Mouse (Mus musculus): ENCODE data around the gene Fbxl2. TPM values are rescaled to one million over a fixed set of nuclear protein-coding genes. Genes with fewer than 3 reads are reported as not detected.

Gene Fbxl2
- polyA plus RNA-seq, 1 experiment from 2014 or later: 2.7 TPM

- H3K4me1 ChIP-seq (ENCODE audit: control insufficient read depth, insufficient read depth, low read length): no peaks in the 10 kb centered on the region
- no peak overlapping the region for H3K9ac ChIP-seq (ENCODE audit: low read length)
- H3K4me3 ChIP-seq (ENCODE audit: low read depth, low read length): no peak overlapping the region
- WGBS: 26% methylated on average over 18 of the region's 18 CpGs
- ATAC-seq (ENCODE audit: insufficient number of reproducible peaks, low FRiP score, low TSS enrichment, low read depth) (peak; percentile 63; the same call in 1 of the 2 replicates), DNase-seq (ENCODE audit: low spot score) (peak; percentile 93)
- H3K4me2 ChIP-seq (ENCODE audit: low read depth, severe bottlenecking): peak overlapping the region; percentile 20; the same call in 1 of the 2 replicates
- no peaks in the 10 kb centered on the region for H3K27me3 ChIP-seq (ENCODE audit: control insufficient read depth, insufficient read depth, low read length)
- H3K9me3 ChIP-seq (ENCODE audit: control insufficient read depth, low read length): no peaks in the 10 kb centered on the region
- no peak overlapping the region for H3K27ac ChIP-seq (replicated peaks; ENCODE audit: low read depth, low read length)
- H3K36me3 ChIP-seq (ENCODE audit: control insufficient read depth, insufficient read depth, low read length): no peaks in the 10 kb centered on the region
Measured at GRCm38 (mm10) chr9:113990547-113991248, 55.3 kb downstream of the Fbxl2 start.

- Histone ChIP-seq H3K36me3 (ENCODE audit: control insufficient read depth, insufficient read depth, low read length) (no peaks in the 10 kb centered on the region), H3K27ac (replicated peaks; ENCODE audit: low read depth, low read length) (no peak overlapping the region), H3K4me3 (ENCODE audit: low read depth, low read length) (no peak overlapping the region), H3K4me1 (ENCODE audit: control insufficient read depth, insufficient read depth, low read length) (no peaks in the 10 kb centered on the region), H3K9ac (ENCODE audit: low read length) (no peak overlapping the region), H3K4me2 (ENCODE audit: low read depth, severe bottlenecking) (no peak overlapping the region), H3K27me3 (ENCODE audit: control insufficient read depth, insufficient read depth, low read length) (no peaks in the 10 kb centered on the region), H3K9me3 (ENCODE audit: control insufficient read depth, low read length) (no peaks in the 10 kb centered on the region)
- 84% methylated on average over 13 of the region's 13 CpGs for WGBS
- ATAC-seq (ENCODE audit: insufficient number of reproducible peaks, low FRiP score, low TSS enrichment, low read depth) (no peak), DNase-seq (ENCODE audit: low spot score) (no peak)
Measured at GRCm38 (mm10) chr9:113984946-113985620, 60.9 kb downstream of the Fbxl2 start.

GRCm38 (mm10) chr9:113982883-113983670, 62.9 kb downstream of the Fbxl2 start:
- Histone ChIP-seq H3K36me3 (ENCODE audit: control insufficient read depth, insufficient read depth, low read length) (no peaks in the 10 kb centered on the region), H3K4me1 (ENCODE audit: control insufficient read depth, insufficient read depth, low read length) (no peaks in the 10 kb centered on the region), H3K9me3 (ENCODE audit: control insufficient read depth, low read length) (no peaks in the 10 kb centered on the region), H3K27ac (replicated peaks; ENCODE audit: low read depth, low read length) (no peak overlapping the region), H3K27me3 (ENCODE audit: control insufficient read depth, insufficient read depth, low read length) (no peaks in the 10 kb centered on the region), H3K9ac (ENCODE audit: low read length) (no peak overlapping the region), H3K4me3 (ENCODE audit: low read depth, low read length) (no peak overlapping the region), H3K4me2 (ENCODE audit: low read depth, severe bottlenecking) (no peak overlapping the region)
- 84% methylated on average over 11 of the region's 11 CpGs for WGBS
- DNase-seq (ENCODE audit: low spot score): no peak
- ATAC-seq (ENCODE audit: insufficient number of reproducible peaks, low FRiP score, low TSS enrichment, low read depth): no peak

- Histone ChIP-seq H3K9ac (ENCODE audit: low read length) (no peak overlapping the region), H3K9me3 (ENCODE audit: control insufficient read depth, low read length) (no peaks in the 10 kb centered on the region), H3K27ac (replicated peaks; ENCODE audit: low read depth, low read length) (no peak overlapping the region), H3K4me1 (ENCODE audit: control insufficient read depth, insufficient read depth, low read length) (no peaks in the 10 kb centered on the region), H3K36me3 (ENCODE audit: control insufficient read depth, insufficient read depth, low read length) (no peaks in the 10 kb centered on the region), H3K4me2 (ENCODE audit: low read depth, severe bottlenecking) (no peak overlapping the region), H3K4me3 (ENCODE audit: low read depth, low read length) (no peak overlapping the region), H3K27me3 (ENCODE audit: control insufficient read depth, insufficient read depth, low read length) (no peaks in the 10 kb centered on the region)
- DNase-seq (ENCODE audit: low spot score) (no peak), ATAC-seq (ENCODE audit: insufficient number of reproducible peaks, low FRiP score, low TSS enrichment, low read depth) (no peak)
- 80% methylated on average over 2 of the region's 2 CpGs for WGBS
Measured at GRCm38 (mm10) chr9:113982451-113982850, 63.5 kb downstream of the Fbxl2 start.

- WGBS: 81% methylated on average over 16 of the region's 16 CpGs
- Histone ChIP-seq H3K36me3 (ENCODE audit: control insufficient read depth, insufficient read depth, low read length) (no peaks in the 10 kb centered on the region; the same call in 1 of the 2 replicates), H3K27me3 (ENCODE audit: control insufficient read depth, insufficient read depth, low read length) (no peaks in the 10 kb centered on the region), H3K9me3 (ENCODE audit: control insufficient read depth, low read length) (no peaks in the 10 kb centered on the region), H3K27ac (replicated peaks; ENCODE audit: low read depth, low read length) (no peak overlapping the region), H3K4me3 (ENCODE audit: low read depth, low read length) (no peak overlapping the region), H3K9ac (ENCODE audit: low read length) (no peak overlapping the region), H3K4me1 (ENCODE audit: control insufficient read depth, insufficient read depth, low read length) (no peaks in the 10 kb centered on the region), H3K4me2 (ENCODE audit: low read depth, severe bottlenecking) (no peak overlapping the region)
- DNase-seq (ENCODE audit: low spot score) (no peak), ATAC-seq (ENCODE audit: insufficient number of reproducible peaks, low FRiP score, low TSS enrichment, low read depth) (no peak)
Measured at GRCm38 (mm10) chr9:113981099-113981880, 64.7 kb downstream of the Fbxl2 start.

GRCm38 (mm10) chr9:113979356-113979755, 66.6 kb downstream of the Fbxl2 start:
- Histone ChIP-seq H3K4me3 (ENCODE audit: low read depth, low read length) (no peak overlapping the region), H3K36me3 (ENCODE audit: control insufficient read depth, insufficient read depth, low read length) (peaks cover 3% of the 10 kb centered on the region; the same call in 1 of the 2 replicates)
- no peak for ATAC-seq (ENCODE audit: insufficient number of reproducible peaks, low FRiP score, low TSS enrichment, low read depth)

GRCm38 (mm10) chr9:113978656-113979055, 67.3 kb downstream of the Fbxl2 start:
- no peak overlapping the region for H3K4me3 ChIP-seq (ENCODE audit: low read depth, low read length)
- 83% methylated on average over 7 of the region's 7 CpGs for WGBS
- DNase-seq (ENCODE audit: low spot score): no peak
- no peak overlapping the region for H3K4me2 ChIP-seq (ENCODE audit: low read depth, severe bottlenecking)
- no peaks in the 10 kb centered on the region for H3K27me3 ChIP-seq (ENCODE audit: control insufficient read depth, insufficient read depth, low read length)
- H3K27ac ChIP-seq (replicated peaks; ENCODE audit: low read depth, low read length): no peak overlapping the region
- no peaks in the 10 kb centered on the region for H3K9me3 ChIP-seq (ENCODE audit: control insufficient read depth, low read length)
- ATAC-seq (ENCODE audit: insufficient number of reproducible peaks, low FRiP score, low TSS enrichment, low read depth): no peak
- H3K36me3 ChIP-seq (ENCODE audit: control insufficient read depth, insufficient read depth, low read length): peaks cover 3% of the 10 kb centered on the region; the same call in 1 of the 2 replicates
- no peak overlapping the region for H3K9ac ChIP-seq (ENCODE audit: low read length)
- no peaks in the 10 kb centered on the region for H3K4me1 ChIP-seq (ENCODE audit: control insufficient read depth, insufficient read depth, low read length)

More at GRCm38 (mm10) chr9:113979356-113979755, 66.6 kb downstream of the Fbxl2 start:
- no peak for DNase-seq (ENCODE audit: low spot score)
- Histone ChIP-seq H3K4me2 (ENCODE audit: low read depth, severe bottlenecking) (no peak overlapping the region), H3K4me1 (ENCODE audit: control insufficient read depth, insufficient read depth, low read length) (no peaks in the 10 kb centered on the region), H3K27ac (replicated peaks; ENCODE audit: low read depth, low read length) (no peak overlapping the region), H3K9ac (ENCODE audit: low read length) (no peak overlapping the region), H3K9me3 (ENCODE audit: control insufficient read depth, low read length) (no peaks in the 10 kb centered on the region), H3K27me3 (ENCODE audit: control insufficient read depth, insufficient read depth, low read length) (no peaks in the 10 kb centered on the region)
- 83% methylated on average over 13 of the region's 13 CpGs for WGBS
